ENCODE assay signal across 1 mouse cellular context in the genomic region with DNA sequence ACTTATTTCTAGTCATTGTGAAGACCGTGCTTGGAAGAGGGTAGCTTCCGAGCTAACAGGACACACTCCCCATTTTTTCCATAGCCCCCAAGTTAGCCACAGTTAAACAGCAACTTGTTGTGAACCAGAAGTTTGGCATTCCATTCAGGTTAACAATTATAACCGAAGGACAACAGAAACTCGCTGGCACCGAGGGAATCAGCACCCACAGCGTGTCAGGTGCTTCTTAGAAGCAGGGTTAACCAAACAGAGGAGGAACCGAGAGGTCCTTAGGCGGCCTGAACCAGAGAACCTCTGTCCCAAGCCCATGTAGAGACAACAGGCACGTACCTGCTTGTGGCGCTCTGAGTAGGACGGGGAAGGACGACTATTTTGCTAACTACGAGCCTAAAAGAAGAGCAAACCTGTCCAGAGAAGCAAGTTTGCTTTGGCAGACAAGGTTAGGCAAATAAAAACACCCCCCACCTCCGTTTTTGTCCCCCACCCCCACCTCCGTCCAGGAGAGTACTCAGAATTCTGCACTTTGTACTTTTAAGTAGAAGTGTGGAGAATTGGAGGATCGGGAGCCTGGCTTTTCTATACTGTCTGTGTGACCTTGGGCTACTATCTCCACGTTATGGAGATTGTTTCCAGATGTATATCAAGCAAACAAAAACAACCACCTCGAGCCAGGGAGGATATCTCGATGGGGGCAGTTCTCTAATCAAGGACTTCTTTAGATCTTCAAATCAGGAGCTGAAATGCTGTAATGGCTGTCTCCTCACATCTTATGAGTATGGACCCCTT.
TF ChIP-seq lines count a peak whose summit lies in the region.

No protein-coding gene starts in this region.

TF ChIP-seq in CH12.LX, 34 proteins besides CTCF, POLR2A, EP300 and RAD21 (continued from another document):
- no peak for TF ChIP-seq GABPA (IDR thresholded peaks at IDR 0.05; ENCODE audit: insufficient replicate concordance, low read depth, low read length)
- no peak for TF ChIP-seq PAX5 (IDR thresholded peaks at IDR 0.05; ENCODE audit: low read length)
- TF ChIP-seq ELF1 (IDR thresholded peaks at IDR 0.05; ENCODE audit: low read depth, low read length), result no peak
- TF ChIP-seq ZNF384 (IDR thresholded peaks at IDR 0.05; ENCODE audit: low read depth, low read length), result no peak
- TF ChIP-seq NRF1 (IDR thresholded peaks at IDR 0.05; ENCODE audit: low read depth, low read length), result no peak
- TF ChIP-seq MEF2A (IDR thresholded peaks at IDR 0.05; ENCODE audit: borderline replicate concordance, low read depth, low read length), result no peak; the same call in 1 of the 2 replicates
- TF ChIP-seq MXI1 (IDR thresholded peaks at IDR 0.05; ENCODE audit: low read depth, low read length), result no peak
- TF ChIP-seq RCOR1 (conservative IDR thresholded peaks at IDR 0.05; ENCODE audit: low read depth, low read length), result no peak
- peak; percentile 36; the same call in 1 of the 2 replicates for TF ChIP-seq IRF4 (IDR thresholded peaks at IDR 0.05; ENCODE audit: low read depth, low read length)
- no peak for TF ChIP-seq SMC3 (IDR thresholded peaks at IDR 0.05; ENCODE audit: low read depth, low read length)
- TF ChIP-seq MYC (IDR thresholded peaks at IDR 0.05; ENCODE audit: low read depth, low read length), result no peak
- peak; percentile 35; the same call in 1 of the 2 replicates for TF ChIP-seq ZMIZ1 (IDR thresholded peaks at IDR 0.05; ENCODE audit: low read depth, low read length)
- TF ChIP-seq BHLHE40 (IDR thresholded peaks at IDR 0.05; ENCODE audit: low read depth, low read length), result 0 out of 2 replicates have a peak, but pooled peaks have one; percentile 40
- no peak; the same call in 1 of the 2 replicates for TF ChIP-seq UBTF (IDR thresholded peaks at IDR 0.05; ENCODE audit: low read depth, low read length)
TF ChIP-seq in CH12.LX: peak in this region for 7.
